Mouse (Mus musculus) kidney, adult 11 months (tissue): Measurements from ENCODE around the gene Rps6ka5.

Experiments
- DNase-seq: peaks from one replicate; pipeline ENCODE4 v3.0.0; 2022

Rps6ka5 gene

DNA sequence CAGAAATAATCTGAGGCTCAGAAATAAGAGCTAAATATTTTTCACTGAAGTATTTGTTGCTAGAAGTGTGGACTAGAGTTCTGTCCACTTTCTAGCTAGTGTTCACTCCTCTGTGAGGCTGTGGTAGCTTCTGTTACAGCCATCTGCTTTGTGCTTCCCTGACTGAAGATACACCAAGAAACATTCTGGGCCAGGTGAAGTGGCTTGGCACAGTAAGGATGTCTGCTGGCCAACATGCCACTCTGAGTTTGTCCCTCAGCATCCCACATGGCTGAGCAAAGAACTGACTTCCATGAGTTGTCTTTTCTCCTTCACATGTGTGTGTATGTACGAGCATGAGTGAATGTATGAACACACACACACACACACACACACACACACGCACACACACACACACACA lies 147.6 kb downstream of the Rps6ka5 start:
- no peak for DNase-seq

DNA sequence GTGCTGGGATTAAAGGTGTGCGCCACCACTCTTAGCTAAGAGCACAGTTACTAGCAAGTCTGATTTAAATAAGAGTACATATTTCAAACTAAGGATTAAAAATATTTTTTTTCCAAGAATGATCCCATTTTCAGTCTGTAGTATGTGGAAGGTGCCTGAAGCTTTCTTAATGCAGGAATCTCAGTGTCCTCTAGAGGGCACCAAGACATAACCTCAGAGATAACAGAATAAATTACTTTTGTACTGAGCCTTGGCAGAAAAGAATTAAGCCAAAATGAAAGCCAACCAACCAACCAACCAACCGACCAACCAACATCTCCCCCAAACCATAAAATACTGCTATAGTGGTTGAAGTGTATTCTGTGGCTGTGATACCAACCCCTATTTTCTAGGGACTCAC lies 148.5 kb downstream of the Rps6ka5 start:
- DNase-seq = no peak

DNA sequence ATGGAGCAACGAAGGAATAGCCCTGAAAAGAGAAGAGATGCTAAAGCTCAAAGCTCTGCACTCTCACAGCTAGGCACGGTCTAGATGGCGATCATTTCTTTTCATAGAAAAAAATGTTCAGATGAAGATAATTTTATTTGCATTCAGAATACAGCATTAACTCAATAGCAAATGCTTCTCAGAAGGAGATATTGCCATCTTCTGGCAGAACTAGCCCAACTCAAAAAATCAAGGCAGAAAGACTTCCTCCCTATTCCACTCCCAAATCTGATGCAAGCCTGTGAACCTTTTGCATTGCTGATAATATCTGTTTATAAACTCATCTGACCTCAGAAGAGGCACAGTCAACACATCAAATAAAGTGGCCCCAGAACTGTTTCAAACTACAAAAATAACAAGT lies 151.0 kb downstream of the Rps6ka5 start:
- no peak for DNase-seq

DNA sequence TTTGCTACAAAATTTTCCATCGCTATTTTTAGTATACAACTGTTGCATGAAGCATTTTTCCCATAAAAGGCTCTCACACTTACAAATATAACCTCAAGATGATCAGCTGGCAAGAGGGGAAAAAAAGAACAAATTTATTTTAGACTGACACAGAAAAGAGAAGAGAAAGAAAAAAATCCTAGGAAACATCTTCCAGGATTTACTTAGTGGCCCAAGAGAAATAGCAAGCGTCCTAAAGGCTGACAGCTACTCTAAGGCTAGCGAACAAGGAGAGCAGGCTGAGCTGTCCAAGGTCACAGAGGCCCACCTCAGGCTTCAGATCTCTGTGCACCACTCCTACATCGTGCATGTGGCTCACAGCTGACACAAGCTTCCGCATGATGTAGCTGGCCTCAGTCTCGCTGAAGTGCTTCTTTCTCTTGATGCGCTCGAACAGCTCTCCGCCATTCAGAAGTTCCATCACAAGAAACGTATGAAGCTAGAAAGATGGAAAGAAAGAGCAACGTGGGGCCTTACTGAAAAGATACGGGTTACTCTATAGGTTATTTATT lies 156.2 kb downstream of the Rps6ka5 start:
- no peak for DNase-seq

DNA sequence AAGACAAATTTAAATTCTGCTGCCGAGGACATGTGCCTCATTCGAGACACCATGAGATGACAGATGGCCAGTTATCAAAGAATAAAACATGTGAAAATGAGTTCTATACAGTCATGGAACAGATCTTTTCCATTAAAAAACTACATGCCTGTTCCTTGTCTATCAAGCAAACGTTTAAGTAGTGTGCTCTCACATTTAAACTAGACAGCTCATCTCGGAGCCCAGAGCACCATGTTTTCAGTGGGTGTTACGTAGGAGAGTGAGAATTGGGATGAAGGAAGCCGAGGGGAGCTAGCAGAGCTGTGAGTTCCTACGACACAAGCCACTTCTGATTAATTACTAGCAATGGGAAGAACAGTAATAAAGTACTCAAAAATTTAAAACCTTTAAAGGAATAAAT lies 158.0 kb downstream of the Rps6ka5 start:
- no peak for DNase-seq

DNA sequence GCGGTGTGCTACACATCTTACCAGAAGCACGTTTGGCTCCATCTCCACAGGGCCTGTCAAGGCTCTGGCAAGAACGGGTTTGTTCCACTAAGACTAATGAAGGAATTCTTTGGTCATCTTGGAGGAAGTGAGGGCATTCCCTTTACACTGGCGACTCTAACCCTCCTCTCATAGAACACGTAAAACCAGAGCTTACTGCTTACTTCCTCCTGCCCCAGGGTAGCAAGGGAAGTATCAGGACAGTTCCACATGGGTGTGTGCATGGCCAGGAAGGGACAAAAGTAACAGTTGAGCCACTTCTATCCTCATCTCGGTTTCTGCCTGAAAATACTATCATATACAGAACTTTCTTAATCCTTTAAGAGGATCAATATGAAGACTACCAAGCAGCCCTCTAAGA lies 158.7 kb downstream of the Rps6ka5 start:
- no peak for DNase-seq

DNA sequence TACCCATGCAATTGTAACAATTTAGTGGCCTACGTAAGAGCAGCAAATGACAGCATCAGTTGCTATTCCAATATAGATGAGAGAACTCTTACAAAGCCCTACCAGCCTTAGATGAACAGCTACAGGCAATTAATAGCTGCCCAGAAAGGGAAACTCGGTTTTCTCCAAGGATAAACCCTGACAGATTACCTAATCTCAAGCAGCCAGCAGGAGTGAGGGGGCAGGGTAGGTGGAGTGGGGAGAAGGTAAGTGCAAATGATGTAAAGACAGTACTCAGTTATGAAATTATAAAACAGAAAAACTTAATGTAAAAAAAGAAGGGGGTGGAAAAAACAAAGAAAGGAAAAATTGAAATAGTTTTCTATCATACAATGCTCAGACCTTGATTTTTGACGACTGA lies 159.2 kb downstream of the Rps6ka5 start:
- no peak for DNase-seq

DNA sequence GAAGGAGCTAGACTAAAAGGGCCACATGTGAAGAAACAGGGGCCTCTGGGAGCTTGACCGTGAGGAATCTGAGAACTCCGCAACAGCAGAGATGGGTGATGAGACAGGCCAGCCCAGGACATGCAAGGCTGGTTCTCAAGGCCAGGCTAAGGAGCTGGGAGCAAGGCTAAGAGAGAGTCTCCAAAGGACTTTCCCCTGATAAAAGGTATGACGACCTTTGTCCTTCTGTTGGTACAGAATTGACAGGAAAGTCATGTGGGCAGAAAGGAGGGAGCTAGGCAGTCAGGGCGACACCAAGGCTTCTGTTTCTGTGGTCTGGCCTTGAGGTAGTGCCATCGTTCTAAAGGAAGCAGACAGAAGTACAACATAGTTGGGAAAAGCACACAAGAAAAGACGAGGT lies 173.1 kb downstream of the Rps6ka5 start:
- no peak for DNase-seq

DNA sequence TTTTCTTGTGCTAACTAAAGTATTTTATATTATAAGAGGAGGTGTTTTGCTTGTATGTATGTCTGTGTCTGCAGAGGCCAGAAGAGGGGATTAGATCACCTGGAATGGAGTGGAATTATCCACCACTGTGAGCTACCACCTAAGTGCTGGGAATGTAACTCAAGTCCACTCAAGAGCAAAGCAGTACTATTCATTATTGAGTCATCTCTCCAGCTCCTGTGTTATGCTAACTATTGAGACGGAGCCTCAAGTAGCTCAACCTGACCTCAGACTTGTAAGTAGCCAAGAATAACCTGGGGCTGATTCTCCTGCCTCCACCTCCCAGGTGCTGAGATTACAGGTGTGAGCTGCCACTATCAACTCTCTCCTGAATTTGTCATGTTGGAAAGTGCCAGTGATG lies 174.8 kb downstream of the Rps6ka5 start:
- no peak for DNase-seq

DNA sequence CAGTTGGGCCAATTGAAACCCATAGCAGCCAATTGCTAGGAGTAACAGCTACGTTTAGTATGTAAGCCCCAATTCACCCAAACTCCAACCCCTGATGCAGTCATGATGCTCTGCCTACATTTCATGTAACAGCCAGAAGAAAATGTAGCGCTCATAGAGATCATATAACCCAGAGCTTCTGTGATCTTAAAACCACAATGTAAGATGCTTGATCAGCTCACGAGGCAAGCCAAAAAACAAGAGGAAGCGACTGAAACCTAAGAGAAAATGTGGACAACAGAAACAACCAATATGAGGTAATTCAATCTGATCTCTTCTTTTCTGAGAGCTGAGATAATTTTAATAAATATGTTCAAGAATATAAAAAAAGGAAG lies 182.6 kb downstream of the Rps6ka5 start:
- DNase-seq = no peak

DNA sequence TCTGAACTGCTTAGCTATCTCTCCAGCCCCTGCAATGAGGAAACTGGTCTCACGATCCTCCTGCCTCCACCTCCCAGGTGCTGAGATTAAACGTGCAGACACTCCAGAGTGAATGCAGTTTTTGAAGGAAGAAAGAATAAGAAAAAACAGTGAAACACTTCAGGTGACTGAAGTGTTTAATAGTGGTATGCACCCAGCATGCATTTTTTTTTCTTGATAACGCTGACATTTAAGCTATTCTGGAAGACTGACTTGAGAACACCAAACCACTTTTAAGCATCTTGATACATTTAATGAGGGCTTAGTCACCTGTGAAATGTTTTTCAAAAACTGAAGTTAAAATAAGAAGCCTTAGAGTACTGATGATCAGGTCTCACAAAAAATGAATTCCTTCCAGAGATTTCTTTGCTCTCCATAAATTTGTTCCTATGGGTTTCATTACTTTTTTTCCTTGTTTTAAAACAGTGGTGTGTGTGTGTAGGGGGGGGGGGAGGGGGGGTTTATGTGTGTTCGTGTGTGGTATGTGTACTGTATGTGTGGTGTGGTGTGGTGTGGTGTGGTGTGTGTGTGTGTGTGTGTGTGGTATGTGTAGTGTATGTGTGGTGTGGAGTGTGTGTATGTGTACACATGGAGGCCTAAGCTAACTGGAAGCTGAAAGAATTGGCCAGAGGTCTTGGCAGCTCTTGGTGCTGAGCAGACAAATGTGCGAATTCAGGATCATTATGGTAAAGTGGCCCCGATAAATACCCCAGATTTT lies 183.2 kb downstream of the Rps6ka5 start:
- DNase-seq = no peak

DNA sequence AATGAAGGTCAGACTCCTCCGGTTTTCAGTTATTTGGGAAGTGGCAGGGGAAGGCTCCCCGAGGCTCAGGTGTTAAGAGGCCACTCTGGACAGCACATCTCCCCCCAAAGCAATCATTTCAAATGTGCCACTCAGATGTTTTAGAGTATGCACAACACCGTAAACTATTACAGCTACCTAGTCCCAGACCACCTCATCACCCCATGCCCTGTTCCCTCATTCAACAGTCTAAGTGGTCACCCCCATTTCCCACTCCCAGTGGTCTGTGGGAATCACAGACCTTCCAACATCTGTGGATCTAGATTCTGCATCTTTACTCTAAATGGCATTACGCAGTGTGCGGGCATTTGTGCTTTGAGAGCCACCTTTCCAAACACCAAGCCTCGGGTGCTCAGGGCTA lies 184.3 kb downstream of the Rps6ka5 start:
- DNase-seq = no peak

DNA sequence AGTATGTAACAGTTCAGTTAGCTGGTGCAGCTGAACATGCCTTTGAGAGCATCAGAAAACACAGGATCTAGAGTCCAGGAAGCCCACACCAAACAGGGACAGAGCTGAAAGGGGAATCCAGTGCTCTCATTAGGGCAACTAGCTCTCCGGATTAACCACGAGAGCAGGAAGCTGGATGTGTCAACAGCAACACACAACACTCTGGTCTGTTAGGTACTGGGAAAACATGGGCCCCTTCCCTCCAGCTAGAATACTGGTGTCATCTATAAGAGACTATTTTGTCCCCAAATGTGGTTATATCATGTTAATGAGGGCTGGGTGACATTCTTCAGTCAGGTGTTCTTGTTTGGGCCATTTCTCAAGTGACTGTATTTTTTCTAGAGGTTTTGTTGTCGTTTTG lies 184.7 kb downstream of the Rps6ka5 start:
- no peak for DNase-seq

DNA sequence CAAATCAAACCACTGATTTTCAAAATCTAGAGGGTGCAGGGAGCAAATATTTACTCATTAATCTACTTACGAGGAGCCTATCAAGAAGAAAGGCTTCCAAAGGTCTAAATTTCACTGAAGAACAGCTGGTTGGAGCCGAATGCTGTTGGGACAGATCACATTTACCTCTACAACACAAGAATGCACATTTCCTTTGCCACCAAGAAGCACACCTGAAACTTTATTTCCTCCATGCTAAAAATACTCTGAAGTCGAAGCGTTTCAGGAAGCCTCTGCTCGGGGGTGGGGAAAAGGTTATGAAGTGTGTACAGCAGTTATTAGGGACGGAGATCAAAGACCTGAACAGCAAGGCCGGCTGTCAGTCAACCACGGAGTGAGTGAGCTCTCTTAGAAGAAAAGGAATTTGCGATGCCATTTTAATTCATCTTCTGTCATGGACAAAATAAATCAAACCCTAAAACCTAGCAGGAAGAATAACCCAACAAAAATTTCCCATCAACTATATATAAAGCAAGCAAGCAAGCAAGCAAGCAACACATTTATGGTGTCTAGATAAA lies 187.5 kb downstream of the Rps6ka5 start:
- no peak for DNase-seq

DNA sequence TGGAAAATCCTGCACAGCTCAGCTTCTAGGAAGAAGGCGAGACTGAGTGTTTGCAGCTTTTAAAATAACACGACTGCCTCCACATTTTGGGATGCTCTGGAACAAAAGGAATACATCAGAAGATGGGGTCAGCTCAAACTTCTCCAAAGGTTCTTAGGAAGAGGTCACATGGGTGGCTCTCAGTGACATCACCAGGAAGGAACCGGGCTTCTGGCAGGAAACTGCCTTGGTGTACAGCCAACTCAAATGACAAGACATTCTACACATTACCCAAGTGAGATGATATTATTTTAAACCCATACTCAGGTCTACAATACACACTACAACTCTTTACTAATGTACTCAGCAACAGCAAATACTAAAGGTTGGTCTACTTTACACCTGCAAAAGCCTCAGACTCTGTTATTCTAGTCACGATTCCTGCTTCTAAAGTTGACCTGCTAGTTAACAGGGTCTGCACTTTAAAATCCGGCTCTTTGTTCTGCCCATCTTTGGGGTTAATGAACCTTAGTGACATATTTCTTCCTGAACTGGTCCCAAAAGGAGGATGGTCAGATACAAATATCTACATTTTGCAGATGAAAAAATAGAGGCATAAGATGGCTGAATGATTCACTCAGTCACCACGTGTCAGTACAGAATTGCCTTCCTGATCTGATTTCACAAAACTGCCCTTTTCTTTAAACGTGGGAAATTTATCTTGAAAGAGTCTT lies 188.2 kb downstream of the Rps6ka5 start:
- DNase-seq = no peak

DNA sequence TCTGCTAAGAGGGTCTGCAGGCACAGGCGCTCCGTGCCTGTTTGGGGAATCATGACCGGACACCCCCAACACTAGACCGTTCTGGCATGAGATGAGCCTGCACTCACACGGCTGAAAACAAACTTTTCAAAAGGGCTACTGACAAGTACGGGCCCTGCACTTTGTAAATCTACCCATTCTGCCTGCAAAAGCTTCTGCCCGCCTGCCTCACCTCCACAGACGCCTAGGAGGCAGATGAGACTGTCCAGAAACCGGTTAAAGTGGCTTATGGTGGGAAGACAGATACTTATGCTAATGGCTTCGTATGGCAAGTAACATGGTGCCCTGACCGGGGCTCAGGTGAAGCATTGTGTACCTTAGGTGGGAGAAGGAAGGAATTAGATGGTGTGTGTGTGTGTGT lies 189.7 kb downstream of the Rps6ka5 start:
- no peak for DNase-seq

DNA sequence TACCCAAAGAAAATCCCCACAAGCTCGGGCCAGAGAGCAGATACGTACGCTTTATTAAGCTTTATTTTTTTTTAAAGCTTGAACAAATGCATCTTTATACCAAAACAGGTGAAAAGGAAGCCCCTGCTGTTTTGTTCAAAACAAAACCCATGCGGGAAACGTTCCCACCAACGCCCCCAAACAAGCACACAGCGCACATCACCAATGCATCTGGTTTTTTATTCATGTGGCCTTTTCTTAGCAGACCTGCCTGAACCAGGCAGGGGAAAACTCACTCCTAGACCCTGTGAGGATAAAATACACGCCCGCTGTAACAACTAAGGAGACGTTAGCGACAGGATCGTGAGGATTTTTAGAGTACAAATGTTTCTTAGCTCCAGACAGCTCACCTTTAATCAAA lies 191.8 kb downstream of the Rps6ka5 start:
- DNase-seq = no peak

DNA sequence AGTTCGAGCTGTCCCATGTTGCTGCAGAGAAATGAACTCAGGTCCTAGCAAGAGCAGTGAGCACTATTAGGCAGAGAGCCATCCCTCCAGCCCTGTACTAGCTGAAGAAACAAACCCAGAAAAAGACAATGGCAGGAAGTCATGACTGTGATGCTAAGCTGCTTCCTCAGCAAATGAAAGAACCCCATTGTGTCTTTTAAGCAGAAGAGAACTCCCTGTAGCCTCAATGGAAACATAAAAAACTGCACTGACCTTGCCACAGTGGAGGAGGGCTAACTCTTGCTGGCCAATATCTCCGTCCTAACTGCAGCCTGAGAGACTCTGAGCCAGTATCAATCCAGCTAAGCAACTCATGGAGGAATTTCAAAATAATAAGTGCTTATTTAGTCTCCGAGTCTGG lies 192.8 kb downstream of the Rps6ka5 start:
- no peak for DNase-seq

DNA sequence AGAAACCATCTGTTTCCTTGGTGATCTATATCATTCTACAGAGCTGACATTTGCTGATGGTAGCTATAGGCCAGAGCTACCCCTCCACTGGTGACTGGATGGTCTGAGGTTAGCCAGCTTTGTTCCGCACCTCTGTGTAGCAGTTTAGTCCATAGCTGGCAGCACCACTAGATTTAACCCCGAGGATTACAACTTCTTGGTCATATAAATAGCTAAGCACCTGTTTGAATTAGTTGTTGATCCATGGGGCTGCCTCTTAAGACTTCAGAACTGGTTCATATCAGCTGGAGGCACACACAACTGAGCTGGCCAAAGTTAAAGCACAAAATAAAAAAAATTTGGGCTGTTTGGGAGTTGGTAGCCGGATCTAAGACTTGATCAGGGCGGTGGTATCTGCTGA lies 193.6 kb downstream of the Rps6ka5 start:
- DNase-seq = no peak

DNA sequence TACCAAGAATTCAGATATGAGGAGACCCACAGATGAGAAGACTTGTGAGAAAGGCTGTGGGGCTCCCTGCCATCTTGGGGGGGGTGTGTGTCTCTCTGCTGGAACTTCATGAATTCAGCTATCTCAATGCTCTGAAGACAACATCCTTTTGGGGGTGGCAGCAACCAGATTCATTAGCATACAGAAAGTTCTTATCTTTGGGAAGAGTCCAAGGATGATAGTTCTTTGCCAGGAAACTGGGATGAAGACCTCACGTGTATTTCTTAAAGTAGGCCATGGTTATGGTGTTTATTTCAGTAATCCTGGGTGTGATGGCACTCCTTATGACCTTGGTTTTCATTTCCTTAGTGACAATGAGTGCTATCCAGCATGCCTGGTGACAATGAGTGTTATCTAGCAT lies 195.0 kb downstream of the Rps6ka5 start:
- DNase-seq = no peak

DNA sequence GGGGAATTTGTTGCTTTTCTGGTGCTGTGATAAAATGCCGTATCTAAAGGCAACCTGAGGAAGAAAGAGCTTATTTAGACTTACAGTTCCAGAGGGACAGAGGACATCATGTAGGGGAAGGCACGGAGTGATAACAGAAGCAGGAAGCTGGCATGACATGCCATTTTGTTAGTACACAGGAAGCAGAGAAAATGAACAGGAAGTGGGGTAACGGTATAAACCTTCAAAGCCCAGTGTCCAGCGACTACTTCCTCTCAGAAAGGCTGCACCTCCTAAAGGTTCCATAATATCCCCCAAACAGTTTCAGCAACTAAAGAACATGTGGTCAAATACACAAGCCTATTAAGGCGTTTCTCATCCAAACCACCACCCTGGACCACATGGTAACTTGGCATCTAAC lies 195.9 kb downstream of the Rps6ka5 start:
- no peak for DNase-seq

DNA sequence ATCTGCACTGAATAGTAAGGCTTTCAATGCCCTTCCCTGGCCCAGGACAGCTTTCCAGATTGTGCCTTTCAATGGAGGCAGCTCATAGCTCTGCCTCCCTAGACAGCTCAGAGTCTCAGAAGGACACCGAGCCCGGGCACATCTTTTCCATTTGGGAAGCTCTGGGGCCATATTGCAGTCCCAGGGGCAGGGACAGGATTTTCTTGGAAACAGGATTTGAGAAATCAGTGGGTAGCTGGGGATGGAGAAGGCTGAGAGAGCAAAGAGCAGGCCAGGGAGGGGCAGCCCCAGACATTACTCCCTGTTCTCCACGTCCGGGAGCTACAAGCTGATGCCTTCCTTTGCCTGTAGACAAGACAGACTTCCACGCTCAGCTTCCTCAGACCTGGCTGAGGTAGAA lies 197.1 kb downstream of the Rps6ka5 start:
- DNase-seq = no peak

DNA sequence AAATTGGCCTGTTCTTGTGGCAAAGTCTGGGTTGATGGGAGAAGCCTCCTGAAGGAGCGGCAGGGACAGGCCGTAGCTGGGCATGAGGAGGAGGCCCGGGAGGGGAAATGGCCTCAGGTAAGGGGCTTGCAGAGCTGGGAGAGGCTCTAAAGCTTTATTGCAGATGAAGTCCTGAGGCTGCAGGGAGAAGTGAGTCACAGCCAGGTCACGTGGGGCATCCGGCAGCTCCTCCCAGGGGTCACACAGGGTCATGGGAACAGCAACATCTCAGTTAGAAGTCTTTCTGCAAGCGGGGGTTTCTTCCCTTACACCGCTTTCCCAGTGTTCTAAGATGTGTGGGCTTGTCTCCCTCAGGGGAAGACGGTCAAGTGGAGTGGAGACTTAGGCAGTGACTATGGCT lies 197.6 kb downstream of the Rps6ka5 start:
- DNase-seq = no peak

DNA sequence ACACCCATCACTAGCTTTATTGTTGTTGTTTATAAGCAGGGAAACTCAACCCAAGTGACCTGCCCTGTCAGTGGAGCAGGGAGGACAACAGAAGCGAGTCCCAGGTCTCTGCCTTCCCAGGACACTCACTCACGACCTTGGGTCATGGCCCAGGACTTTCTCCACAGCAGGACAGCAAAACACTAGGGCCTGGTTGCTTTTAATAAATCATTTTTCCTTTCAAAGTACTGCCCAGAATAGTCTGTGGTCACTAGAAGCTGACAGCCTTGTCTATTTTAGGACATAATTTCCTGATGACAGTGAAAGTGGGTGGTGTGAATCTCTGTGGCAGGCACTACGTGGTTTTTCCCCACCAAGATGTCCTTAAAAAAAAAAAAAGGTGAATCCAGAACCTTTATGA lies 198.5 kb downstream of the Rps6ka5 start:
- DNase-seq = no peak
